Mouse (Mus musculus) kidney, adult 9 months (tissue): Measurements from ENCODE around the gene Dner.
"Not testable (repeated sequence)": the region's sequence is repeated elsewhere in the genome, so short reads cannot be mapped to it uniquely, and the experiment has no call there.

ENCODE experiments used
- DNase-seq: peaks from one replicate; pipeline ENCODE4 v3.0.0; 2022

Dner gene

DNA sequence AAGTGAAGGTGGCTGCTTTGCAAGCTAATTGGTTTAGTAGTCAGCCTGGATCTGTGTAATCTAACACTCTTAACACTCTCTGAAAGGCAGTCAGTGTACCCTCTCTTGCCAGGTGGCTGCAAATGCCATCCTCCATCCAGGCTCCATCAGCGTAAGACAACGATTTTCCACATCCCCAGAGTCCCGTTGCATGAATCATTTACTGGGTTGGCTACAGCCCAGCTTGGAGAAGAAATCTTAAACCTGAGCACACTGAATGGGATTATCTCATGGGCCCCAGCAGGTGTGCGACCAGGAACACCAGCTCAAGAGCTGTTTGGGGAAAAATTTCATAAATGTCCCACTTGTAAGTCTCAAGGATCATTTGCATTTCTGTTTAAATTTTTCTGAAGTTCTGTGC, 308.4 kb downstream of the Dner start:
- no peak for DNase-seq

DNA sequence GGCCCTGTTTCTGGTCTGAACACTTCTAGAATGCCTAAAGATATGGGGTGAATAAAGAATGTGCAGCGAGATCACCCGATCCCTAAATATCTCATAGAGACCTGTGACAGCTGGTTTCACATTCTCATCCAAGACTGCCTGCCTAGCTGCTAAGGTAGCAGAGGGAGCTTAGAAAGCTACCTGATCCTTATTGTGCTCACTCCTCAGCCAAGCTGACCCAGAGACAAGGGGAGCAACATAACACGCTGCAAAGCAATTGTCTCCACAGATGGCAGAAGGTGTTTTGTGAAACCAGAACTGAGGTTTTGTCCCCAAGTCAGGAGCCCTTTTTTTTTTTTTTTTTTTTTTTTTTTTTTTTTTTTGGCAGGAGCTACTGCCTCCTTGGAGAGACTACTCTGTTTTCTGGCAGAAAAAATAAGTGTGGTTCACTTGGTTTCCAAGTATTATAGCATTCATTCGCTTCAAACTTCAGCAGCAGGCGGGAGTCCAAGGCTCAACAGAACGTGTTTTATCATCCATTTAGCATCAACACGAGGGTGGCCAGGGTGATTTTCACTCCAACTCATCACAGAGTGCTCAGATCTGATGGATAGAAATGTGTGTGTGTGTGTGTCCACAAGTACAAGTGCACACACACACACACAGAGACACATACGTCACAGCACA, 309.4 kb downstream of the Dner start:
- DNase-seq: no peak

DNA sequence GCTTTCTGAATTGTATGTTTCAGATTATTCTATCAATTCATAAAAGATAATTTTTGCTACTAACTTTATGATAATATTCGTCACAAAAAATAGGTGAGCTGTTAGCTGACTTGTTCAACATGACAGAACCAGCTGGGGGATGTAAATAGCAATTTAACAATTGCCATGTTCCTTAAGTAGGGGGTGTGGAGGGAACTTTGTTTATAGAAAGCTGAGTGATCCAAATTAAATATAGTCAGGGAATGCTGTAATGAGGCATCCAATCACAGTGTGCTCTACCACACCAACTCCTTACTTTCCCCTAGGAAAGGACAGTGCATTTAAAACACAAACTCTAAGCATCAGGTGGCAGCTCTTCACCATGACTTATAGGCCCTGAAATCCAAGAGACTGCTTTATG, 313.3 kb downstream of the Dner start:
- DNase-seq: no peak

DNA sequence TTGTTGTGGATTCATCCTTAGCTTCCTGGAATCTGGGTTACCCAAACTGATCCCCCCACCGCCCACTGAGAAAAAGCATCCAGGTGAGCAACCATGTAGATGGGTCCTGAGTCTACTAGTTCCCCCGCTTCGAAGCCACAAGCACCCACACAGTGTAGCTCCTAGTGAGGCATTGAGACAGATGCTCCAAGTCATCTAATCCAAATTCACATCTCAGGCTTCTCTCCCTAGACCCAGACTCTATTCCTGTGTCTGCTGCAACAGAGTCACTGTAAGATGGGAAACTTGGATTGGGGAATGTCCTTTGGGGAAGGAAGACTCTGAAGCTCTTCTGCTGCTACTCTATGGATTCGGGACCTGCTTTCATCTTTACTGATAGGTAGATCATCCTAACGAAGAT, 314.0 kb downstream of the Dner start:
- DNase-seq: no peak

DNA sequence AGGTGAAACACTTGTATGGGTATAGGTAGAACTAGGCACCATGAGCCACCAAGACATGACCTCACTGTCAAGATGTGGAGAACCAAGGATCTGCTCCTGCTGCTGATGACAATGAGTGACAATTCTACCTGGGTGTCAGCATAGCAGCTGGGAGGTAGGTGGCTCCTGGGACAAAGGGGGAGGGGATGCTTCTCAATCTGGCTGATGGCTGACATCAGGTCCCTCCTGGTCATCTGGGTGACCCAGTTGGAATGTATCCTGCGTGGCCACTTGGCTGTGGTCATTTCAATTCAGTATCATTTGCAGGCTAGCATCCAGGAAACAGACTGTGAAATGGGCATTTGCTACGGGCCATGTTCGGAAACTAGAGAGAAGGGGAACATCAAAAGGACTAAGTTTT, 315.1 kb downstream of the Dner start:
- no peak for DNase-seq

DNA sequence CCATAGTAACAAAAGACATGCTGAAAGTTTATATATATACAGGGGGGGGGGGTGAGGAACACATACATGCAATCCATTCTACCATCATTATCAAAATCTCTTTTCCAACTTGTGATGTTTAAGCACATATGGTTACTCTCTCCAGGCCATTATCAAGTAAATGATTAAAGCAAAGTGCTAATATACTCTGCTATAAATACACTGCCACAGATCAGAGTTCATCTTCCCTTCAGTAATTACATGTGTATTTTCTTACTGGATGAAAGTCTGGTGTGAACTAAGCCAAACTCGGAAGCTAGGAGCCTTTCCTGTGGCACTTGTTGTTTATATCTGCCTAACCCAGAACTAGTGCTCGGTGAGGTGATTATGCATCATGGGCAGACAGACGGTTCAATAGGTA, 328.3 kb downstream of the Dner start:
- no peak for DNase-seq

DNA sequence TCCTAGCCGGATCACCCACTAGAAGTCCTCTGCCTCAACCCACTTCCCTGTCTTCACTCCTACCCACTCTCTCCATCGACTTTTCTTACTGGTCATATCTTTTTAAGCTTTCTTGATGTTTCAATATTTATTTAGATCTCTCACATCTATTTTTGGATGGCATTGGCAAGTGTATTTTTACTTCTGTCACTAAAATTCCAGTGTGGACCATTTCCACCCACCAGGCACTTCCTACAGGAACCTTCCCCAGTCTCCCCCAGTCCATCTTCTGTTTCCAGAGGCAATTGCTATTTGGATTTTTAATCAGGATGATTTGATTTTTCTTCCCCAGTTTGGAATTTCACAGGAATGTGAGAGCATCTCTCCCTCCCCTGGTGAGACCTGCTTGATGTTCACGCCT, 329.5 kb downstream of the Dner start:
- no peak for DNase-seq

DNA sequence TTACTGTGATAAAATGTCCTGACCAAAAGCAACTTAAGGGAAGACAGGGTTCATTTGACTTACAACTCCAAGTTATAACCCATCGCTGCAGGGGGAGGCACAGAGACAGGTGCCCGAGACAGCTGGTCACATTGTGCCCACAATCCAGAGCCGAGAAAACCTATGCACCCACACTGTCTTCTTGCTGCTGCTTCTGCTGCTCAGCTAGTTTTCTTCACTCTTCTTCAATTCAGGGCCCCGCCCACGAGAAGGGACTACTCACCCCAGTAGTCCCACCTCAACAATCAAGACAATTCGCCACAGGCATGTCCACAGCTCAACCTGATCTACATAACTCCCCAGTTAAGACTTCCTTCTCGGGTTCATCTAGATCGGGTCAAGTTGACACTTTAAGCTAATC, 332.1 kb downstream of the Dner start, which contains the start of gene Pid1:
Gene Pid1 (minus strand): TSS at position 214 of the 400 bp plus-strand sequence.
- no peak for DNase-seq

DNA sequence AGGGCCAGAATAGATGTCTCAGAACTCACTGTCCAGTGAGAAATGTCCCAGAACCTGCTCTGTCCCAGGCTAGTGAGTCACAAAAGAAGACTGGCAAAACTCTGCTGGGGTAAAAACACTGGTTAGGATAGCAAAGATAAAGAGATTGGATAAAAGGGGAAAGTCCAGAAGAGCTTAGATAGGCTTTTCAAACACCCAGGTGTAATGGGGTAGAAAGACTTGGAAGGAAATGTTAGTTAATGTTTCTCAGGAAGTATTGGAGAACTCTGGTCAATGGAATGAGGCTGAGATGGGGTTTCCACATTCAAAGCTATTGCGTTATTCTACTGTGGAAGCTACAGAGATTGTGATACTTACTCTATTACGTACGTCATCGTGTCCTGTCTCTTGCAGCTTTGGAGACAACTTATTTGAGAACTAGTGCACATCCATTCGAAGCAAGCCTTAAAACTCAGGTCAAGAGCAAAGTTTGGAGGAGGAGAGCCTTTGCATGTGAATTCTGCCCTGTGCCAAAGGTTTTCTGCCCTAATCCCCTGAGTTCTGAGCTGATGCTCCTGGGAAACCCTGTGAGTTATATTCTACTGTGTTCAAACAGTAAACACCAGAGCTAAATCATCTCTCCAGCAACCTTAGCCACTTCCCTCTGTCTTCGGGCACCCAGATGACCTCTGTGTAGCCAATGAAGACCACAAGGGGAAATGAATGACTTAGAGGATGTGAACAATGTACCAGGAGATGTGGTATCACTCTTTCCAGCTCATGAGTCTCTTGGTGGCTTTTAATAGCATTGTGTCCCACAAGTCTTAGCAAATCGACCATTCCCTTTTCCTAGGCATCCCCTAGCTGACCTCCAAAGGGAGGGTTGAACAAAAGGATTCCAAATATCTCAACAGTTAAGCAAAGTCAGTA, 333.1 kb downstream of the Dner start:
- no peak for DNase-seq

DNA sequence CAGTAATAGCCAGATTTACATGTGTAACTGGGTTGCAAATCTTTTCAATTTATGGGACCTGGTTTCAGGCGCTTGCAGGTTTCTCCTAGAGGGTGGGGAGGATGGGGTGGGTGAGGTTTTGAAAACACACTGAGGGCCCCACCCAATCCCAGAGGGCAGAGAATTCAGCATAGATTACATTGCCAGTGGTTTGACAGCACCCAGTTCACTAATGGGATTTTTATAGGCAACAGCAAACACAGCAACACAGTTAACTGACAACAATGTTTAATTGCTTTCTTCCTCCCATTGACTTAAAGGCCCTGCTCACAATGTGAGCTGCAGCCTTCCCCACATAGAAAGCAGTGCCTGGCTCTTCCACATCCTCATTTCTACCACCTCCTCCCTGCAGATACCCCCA, 333.8 kb downstream of the Dner start:
- no peak for DNase-seq

DNA sequence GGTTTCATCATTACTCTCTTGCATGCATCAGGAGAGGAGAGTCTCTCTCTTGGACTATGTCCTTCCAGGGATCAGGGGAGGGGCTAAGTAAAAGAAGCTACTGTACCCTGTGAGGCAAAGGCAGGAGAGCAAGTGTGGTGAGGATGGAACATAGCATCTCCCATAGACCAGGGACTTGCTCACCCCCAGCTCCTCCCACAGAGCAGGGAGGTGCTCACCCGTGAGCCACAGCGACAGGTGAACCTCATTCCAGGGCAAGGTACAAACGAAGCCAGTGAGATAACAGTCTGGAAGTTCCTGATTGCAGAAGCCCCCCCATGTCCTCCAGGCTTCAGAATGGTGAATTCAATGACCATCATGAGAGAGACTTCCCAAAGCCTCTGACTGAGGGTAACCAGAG, 334.6 kb downstream of the Dner start:
- DNase-seq: no peak

DNA sequence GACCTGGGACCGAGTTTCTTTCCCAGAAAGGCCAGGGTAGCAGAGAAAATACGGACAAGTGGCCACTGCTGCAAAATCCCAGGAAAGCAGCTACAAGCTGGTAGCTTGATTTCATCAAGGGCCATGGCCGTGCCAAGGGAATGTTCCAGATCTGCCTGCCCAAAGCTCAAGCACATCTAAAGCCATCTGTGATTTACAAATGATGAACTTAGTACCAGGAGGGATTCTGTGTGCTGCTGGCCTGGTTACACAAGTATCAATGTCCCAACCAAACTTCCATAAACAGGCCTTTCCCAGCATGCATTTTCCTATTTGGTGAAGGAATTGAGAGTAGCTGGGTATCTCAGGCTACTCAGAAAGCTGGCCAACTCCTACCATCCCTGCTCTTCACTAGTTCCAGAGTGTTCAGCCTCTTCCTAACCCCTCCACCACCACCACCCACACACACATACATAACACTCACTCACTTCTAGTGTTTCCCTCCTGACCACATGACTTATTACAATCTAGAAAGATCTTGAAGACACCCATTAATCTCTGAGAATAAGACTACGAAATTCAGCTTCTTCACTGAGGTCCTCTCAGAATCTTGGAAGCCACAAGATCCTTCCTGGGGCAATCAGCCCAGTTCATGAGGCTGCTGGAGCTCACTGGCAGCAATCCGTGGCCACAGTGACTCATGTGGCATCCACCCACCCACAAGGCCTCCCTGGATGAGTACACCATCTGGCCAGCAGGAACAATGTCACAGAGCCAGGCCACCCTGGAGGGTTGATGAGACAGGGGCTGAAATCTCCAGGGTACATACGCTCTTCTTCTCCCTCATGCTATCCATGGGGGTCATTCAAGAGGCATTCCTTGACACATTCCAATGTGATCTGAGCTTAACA, 336.2 kb downstream of the Dner start:
- DNase-seq: no peak

DNA sequence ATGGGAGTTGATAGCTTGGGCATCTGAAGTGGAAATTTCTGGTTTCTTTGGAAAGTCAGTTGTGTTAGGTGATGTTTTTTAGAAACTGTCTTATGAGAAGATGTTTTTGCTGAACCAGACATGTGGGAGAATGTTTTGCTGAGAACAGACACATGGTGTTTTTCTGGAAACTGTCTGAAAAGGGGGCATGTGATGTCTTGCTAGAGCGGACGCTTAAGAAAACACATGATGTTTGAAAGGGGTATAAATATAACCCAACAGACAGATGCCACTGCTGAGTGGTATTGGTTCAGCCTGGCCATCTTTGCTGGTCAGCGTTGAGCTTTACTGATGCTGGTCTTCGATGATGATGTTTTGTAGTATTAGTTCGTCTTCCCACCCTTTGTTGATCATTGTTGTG, 338.8 kb downstream of the Dner start:
- DNase-seq: no peak

DNA sequence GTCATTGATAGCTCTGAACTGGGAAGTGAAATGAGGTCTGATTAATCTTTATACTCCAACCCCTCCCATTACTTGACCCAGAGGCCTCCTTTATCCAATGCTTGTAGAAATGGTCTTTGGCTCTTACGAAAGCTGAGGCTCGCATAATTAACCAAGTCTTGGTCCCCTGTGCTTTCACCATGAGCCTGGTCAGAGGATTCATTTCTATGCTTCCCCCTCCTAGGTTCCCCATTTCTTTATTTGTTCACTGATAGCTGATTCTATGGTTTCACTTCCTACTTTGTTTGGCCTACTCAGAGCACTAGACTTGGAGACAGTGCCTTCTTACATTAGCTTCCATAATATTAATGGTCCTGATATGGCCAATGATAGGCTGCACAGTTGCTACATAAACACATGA, 345.8 kb downstream of the Dner start:
- no peak for DNase-seq

DNA sequence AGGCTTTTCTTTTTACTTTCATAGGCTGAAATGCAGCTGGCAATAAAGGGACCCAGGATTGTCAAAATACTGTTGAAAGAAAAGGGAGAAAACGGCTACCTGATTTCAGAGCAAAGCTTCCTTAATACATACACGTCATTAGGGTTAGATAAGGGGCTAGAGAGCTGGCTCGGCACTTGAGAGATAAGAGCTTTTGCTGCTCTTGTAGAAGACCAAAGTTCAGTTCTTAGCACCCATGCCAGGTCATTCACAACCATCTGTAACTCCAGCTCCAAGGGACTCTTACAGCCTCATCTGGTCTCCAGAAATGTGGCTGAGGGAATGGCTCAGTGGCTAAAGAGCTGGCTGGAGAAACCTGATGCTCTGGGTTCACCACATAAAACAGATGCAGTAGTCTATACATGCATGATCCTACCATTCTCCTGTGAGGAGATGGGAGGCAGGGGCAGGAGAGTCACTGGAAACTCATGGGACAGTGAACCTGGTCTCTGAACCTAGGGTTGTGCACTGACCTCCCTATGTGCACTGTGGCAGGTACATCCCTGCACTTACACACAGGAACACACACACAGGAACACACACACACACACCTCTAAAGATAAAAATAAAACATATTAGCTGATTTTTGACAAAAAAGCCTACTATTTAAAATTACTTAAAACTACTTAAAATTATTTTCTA, 348.1 kb downstream of the Dner start:
- no peak for DNase-seq

DNA sequence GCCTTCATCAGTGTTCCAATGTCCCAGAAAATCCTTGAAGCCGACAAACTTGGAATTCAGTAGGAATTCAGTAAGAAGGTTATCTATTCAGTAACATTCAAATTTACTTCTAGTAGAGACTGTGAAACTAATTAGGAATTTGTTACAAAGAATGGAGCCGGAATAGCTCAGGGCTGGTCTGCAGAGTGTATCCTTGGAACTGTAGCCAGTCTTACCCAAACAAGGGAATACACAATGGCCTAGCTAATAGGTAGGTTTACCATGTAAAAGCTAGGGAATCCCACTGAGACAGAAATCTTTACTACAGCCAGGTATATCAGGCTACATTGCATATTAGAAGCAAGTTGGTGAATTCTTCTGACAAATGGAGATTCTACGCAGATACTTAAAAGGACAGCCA, 363.2 kb downstream of the Dner start:
- DNase-seq: not testable (repeated sequence)

DNA sequence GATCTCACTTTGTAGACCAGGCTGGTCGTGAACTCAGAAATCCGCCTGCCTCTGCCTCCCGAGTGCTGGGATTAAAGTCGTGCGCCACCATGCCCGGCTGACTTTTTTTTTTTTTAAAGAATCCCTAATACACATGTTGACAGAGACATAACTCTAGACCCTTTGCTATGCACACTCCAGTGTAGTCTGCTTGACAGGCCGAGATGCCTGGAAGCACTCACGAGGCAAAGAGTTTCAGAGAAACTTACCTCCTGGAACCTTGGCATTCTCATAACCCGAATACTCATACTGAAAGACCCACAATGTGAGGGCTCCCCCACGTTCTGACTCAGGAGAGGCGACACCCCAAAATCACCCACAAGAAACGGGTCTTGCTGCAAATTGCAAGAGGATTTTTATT, 364.2 kb downstream of the Dner start:
- DNase-seq: not testable (repeated sequence)

DNA sequence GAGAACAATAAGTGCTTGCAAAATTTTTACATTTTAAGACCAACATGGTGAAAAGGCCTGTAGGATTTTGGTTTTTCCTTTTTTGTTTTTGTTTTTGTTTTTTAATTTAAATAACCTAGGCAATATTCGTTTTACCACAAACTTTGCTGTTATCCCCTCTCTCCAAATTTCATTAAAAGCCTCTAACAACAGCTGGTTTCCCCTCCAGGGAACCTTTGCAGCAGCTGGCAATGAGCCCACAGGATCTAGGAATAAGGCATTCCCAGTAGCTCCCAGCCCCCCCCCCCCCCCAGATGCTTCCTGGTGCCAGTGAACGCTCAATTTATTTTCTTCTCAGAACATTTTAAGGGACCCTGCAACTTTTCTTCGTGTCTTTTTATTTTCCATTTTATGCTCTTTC, 370.7 kb downstream of the Dner start:
- DNase-seq: no peak

DNA sequence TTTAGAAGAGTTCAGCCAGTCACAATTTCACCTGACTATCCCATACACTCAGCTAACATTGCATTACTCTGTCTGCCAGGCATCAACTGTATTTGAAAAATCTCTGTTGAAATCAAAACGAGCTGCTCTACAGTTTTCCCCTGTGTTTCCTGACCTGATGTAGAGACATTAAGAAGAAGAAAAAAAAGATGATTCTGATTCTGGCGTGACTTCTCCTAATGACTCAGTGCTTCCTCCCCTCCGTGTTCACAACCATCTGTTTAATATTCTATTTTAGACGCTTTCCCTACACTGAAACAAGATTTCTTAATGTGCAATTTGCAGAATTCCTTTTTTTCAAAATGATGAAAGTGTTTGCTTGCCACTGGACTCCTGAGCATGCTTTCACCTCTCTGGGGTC, 374.7 kb downstream of the Dner start:
- no peak for DNase-seq
